In genomic region chr6:112929291-112929984, GRCm38 (mm10) we compare ENCODE assay signal across 11 mouse cellular contexts. TPM values are rescaled to one million over a fixed set of nuclear protein-coding genes. Genes with fewer than 3 reads are reported as not detected.
DNase-seq lines count a peak whose midpoint lies in the region; ATAC-seq and TF ChIP-seq lines count a peak whose summit lies in the region.
"Had no signal": no experiment of that assay in that cellular context is flagged by ENCODE, and none has a peak within 500 bp of the region (broad histone marks: within the 10 kb centered on the region; RNA-seq: fewer than 3 reads in every experiment).

No protein-coding gene starts in this region.

- TF ChIP-seq POLR2A in MEL (IDR thresholded peaks at IDR 0.05; ENCODE audit: control insufficient read depth in 1 of 2, insufficient read depth in 1 of 2, low read depth in 1 of 2, low read length in 2 of 2, poor library complexity in 1 of 2), result no peak

- peak; percentile 32 to 46; a peak in 1 of 4 replicates for TF ChIP-seq EP300 in MEL (IDR thresholded peaks at IDR 0.05; ENCODE audit: low read depth in 1 of 2, low read length in 2 of 2)

- TF ChIP-seq CTCF in MEL (IDR thresholded peaks at IDR 0.05 in 2 of 3, conservative IDR thresholded peaks at IDR 0.05 in 1 of 3; ENCODE audit: control insufficient read depth in 1 of 3, insufficient read depth in 1 of 3, low read depth in 2 of 3, low read length in 3 of 3, poor library complexity in 1 of 3, severe bottlenecking in 1 of 3), result no peak

- peak overlapping the region; percentile 23; the same call in 1 of the 2 replicates for H3K9ac ChIP-seq in heart, embryonic 14.5 days (ENCODE audit: low read length)
- peak overlapping the region; percentile 65 for H3K9ac ChIP-seq in MEL (ENCODE audit: control insufficient read depth, low read depth, low read length, poor library complexity, severe bottlenecking)
- H3K9ac ChIP-seq in forebrain, embryonic 13.5 days, result peak overlapping the region; percentile 47
- H3K9ac ChIP-seq: embryonic facial prominence, embryonic 13.5 days had no signal

- no peaks in the 10 kb centered on the region for H3K9me3 ChIP-seq in heart, embryonic 14.5 days (ENCODE audit: control insufficient read depth, low read length)
- no peaks in the 10 kb centered on the region for H3K9me3 ChIP-seq in MEL (replicated peaks; ENCODE audit: insufficient read depth, low read length)
- H3K9me3 ChIP-seq in forebrain, embryonic 13.5 days (replicated peaks), result no peaks in the 10 kb centered on the region
- H3K9me3 ChIP-seq: embryonic facial prominence, embryonic 13.5 days had no signal

- H3K4me1 ChIP-seq in heart, embryonic 14.5 days (ENCODE audit: control insufficient read depth in 2 of 2, insufficient read depth in 2 of 2, low read length in 2 of 2), result peaks cover 4% of the 10 kb centered on the region in 2 experiments; a peak in 3 of 4 replicates
- H3K4me1 ChIP-seq in MEL (ENCODE audit: control insufficient read depth in 1 of 2, insufficient read depth in 2 of 2, low read length in 2 of 2), result peaks cover 2 to 12% of the 10 kb centered on the region in 2 experiments; a peak in 3 of 4 replicates
- peaks cover 92% of the 10 kb centered on the region for H3K4me1 ChIP-seq in forebrain, embryonic 13.5 days

- H3K27me3 ChIP-seq in heart, embryonic 14.5 days (ENCODE audit: control insufficient read depth, insufficient read depth, low read length), result no peaks in the 10 kb centered on the region
- H3K27me3 ChIP-seq in MEL (ENCODE audit: control insufficient read depth in 1 of 2, insufficient read depth in 2 of 2, low read length in 2 of 2), result no peaks in the 10 kb centered on the region
- no peaks in the 10 kb centered on the region for H3K27me3 ChIP-seq in forebrain, embryonic 13.5 days
- H3K27me3 ChIP-seq: CH12.LX; embryonic facial prominence, embryonic 13.5 days had no signal

- intact Hi-C loops in heart, postnatal 10 days (cut with DNase I), result no loop called here

- WGBS in heart, embryonic 14.5 days, result 79% methylated on average over 6 of the region's 6 CpGs
- 52% methylated on average over 6 of the region's 6 CpGs for whole genome bisulfite sequencing in forebrain, embryonic 13.5 days

- H3K36me3 ChIP-seq in heart, embryonic 14.5 days (ENCODE audit: control insufficient read depth, insufficient read depth, low read length), result no peaks in the 10 kb centered on the region
- peaks cover 0 to 2% of the 10 kb centered on the region in 2 experiments; a peak in 1 of 4 replicates for H3K36me3 ChIP-seq in MEL (ENCODE audit: control insufficient read depth in 1 of 2, insufficient read depth in 2 of 2, low read length in 2 of 2)
- H3K36me3 ChIP-seq in forebrain, embryonic 13.5 days (ENCODE audit: poor library complexity, severe bottlenecking), result peaks cover 11% of the 10 kb centered on the region
- H3K36me3 ChIP-seq: embryonic facial prominence, embryonic 13.5 days had no signal

- H3K4me3 ChIP-seq in heart, embryonic 14.5 days (ENCODE audit: control insufficient read depth in 1 of 2, insufficient read depth in 1 of 2, low read depth in 1 of 2, low read length in 2 of 2), result peak overlapping the region in 1 of 2 experiments; percentile 13; a peak in 1 of 4 replicates
- H3K4me3 ChIP-seq in MEL (ENCODE audit: control insufficient read depth in 1 of 2, insufficient read depth in 1 of 2, low read depth in 2 of 2, low read length in 2 of 2), result peak overlapping the region; percentile 76 to 77
- H3K4me3 ChIP-seq in forebrain, embryonic 13.5 days, result no peak overlapping the region
- H3K4me3 ChIP-seq: embryonic facial prominence, embryonic 13.5 days had no signal

- no peak for ATAC-seq in heart, embryonic 14.5 days (ENCODE audit: insufficient number of reproducible peaks, insufficient read depth, low FRiP score, low read depth)
- ATAC-seq in forebrain, embryonic 13.5 days, result peak; percentile 48
- ATAC-seq in megakaryocyte progenitor cell, adult 5-6 weeks (replicated peaks; ENCODE audit: poor library complexity), result peak; percentile 46
- ATAC-seq: intestine, postnatal 0 days had no signal

- H3K4me2 ChIP-seq in heart, embryonic 14.5 days (ENCODE audit: low read length), result peak overlapping the region; percentile 49
- H3K4me2 ChIP-seq in forebrain, embryonic 13.5 days, result peak overlapping the region; percentile 54

- H3K79me2 ChIP-seq in MEL (ENCODE audit: control insufficient read depth, insufficient read depth, low read length, poor library complexity), result no peaks in the 10 kb centered on the region

- H3K27ac ChIP-seq in heart, embryonic 14.5 days (replicated peaks in 1 of 2; ENCODE audit: control insufficient read depth in 1 of 2, insufficient read depth in 1 of 2, low read depth in 2 of 2, low read length in 2 of 2), result no peak overlapping the region
- H3K27ac ChIP-seq in MEL (ENCODE audit: control insufficient read depth, low read depth, low read length), result peak overlapping the region; percentile 33
- H3K27ac ChIP-seq in forebrain, embryonic 13.5 days, result peak overlapping the region; percentile 89
- H3K27ac ChIP-seq: embryonic facial prominence, embryonic 13.5 days had no signal

- TF ChIP-seq RAD21 in MEL (IDR thresholded peaks at IDR 0.05; ENCODE audit: low read depth, low read length), result no peak

- no peak for DNase-seq in heart, postnatal 10 days
- DNase-seq in MEL (ENCODE audit: low read depth, low spot score), result peak; percentile 67
- no peak for DNase-seq in adrenal gland, adult 18-20 months (ENCODE audit: low spot score in 2 of 2)
- no peak for DNase-seq in yolk sac, embryonic 10.5 days (ENCODE audit: low spot score)
- no peak for DNase-seq in kidney, adult 11 months

TF ChIP-seq in MEL, 35 proteins besides CTCF, POLR2A, EP300 and RAD21:
- TF ChIP-seq TAL1 (IDR thresholded peaks at IDR 0.05; ENCODE audit: low read length), result peak; percentile 20; the same call in 1 of the 2 replicates
- peak; percentile 15; the same call in 1 of the 2 replicates for TF ChIP-seq ETS1 (IDR thresholded peaks at IDR 0.05; ENCODE audit: low read depth, low read length)
- no peak for TF ChIP-seq MAZ (IDR thresholded peaks at IDR 0.05; ENCODE audit: low read depth, low read length)
- TF ChIP-seq GATA1 (IDR thresholded peaks at IDR 0.05; ENCODE audit: low read depth, low read length), result peak; percentile 50; the same call in 1 of the 2 replicates
- peak; percentile 26; the same call in 1 of the 2 replicates for TF ChIP-seq TCF12 (IDR thresholded peaks at IDR 0.05; ENCODE audit: low read depth, low read length)

RNA-seq across cellular contexts. Expression of gene Srgap3, which starts 17.6 kb away (rescaled TPM):
- polyA plus RNA-seq in heart, embryonic 14.5 days (2014; fragmentation: Nextera tagmentation; extraction: Ambion mirVana), result 0.81 and 1.1 TPM in 2 replicates
- total RNA-seq in heart, postnatal 10 days (2021), result 1 to 10 TPM; 2.6 to 2.9 TPM
- total RNA-seq in MEL (2012; rRNA removed), result 0.31 and 0.42 TPM in 2 replicates
- under 1 TPM in 1 of 2 experiments, not detected in 1; 0.75 TPM for polyA plus RNA-seq in MEL (2012; ENCODE audit: insufficient read depth in 1 of 2, insufficient read length in 2 of 2, low read depth in 1 of 2, low replicate concordance in 2 of 2, missing spikeins in 1 of 2)
- polyA plus RNA-seq in forebrain, embryonic 13.5 days (2015; fragmentation: Nextera tagmentation; extraction: Ambion mirVana), result 30.1 and 33.6 TPM in 2 replicates
- 2.0 and 2.5 TPM in 2 replicates for total RNA-seq in megakaryocyte progenitor cell, adult 5-6 weeks (2015)
- total RNA-seq in megakaryocyte progenitor cell, adult 5-6 weeks (2017), result 0.79 and 1.9 TPM in 2 replicates
- total RNA-seq in adrenal gland, adult 18-20 months (2021), result 10 to 100 TPM in 1 of 2 experiments, 1 to 10 TPM in 1; 9.4 to 14.7 TPM

Comparison
In these comparisons a context has a peak if more than half of its experiments do, and no peak if none do; other contexts are left out.
1. H3K27ac ChIP-seq: peak in MEL (single experiment) and forebrain, embryonic 13.5 days (single experiment); none in heart, embryonic 14.5 days (0 of 2).
2. Peak in every context shown above with its lines, with median percentiles within 50 percentile points of each other: H3K9ac ChIP-seq.